Mouse (Mus musculus) MEL-GATA-1-ER (cell line): ENCODE results near the gene Esyt3.
A peak's percentile ranks its signal among the peaks of the same experiment; 100 is the strongest.

Experiments used
- DNase-seq: peaks from one replicate; pipeline ENCODE4 v3.0.0-alpha.2; 2012; ENCODE audit warnings: low read depth; ENCODE audit errors: extremely low read depth

Gene Esyt3

GRCm38 (mm10) chr9:99357921-99358692, at the start of gene Esyt3:
Gene Esyt3 (minus strand): TSS chr9:99358557.
- DNase-seq, result no peak

- DNase-seq, result no peak
These were observed 43.1 kb upstream of the Esyt3 start for GRCm38 (mm10) chr9:99401288-99401974.

GRCm38 (mm10) chr9:99400781-99401180, 42.4 kb upstream of the Esyt3 start:
- DNase-seq, result no peak

- no peak for DNase-seq
These were observed 38.9 kb upstream of the Esyt3 start for GRCm38 (mm10) chr9:99397056-99397815.

- no peak for DNase-seq
These were observed 36.0 kb upstream of the Esyt3 start for GRCm38 (mm10) chr9:99394366-99394765.

GRCm38 (mm10) chr9:99393146-99393545, 34.8 kb upstream of the Esyt3 start:
- no peak for DNase-seq

GRCm38 (mm10) chr9:99391557-99391956, 33.2 kb upstream of the Esyt3 start:
- no peak for DNase-seq

GRCm38 (mm10) chr9:99390716-99391115, 32.4 kb upstream of the Esyt3 start:
- DNase-seq, result no peak

- no peak for DNase-seq
These were observed 31.8 kb upstream of the Esyt3 start for GRCm38 (mm10) chr9:99390201-99390600.

- no peak for DNase-seq
These were observed 31.1 kb upstream of the Esyt3 start for GRCm38 (mm10) chr9:99389506-99389905.

- no peak for DNase-seq
These were observed 30.5 kb upstream of the Esyt3 start for GRCm38 (mm10) chr9:99388856-99389255.

- no peak for DNase-seq
These were observed 29.7 kb upstream of the Esyt3 start for GRCm38 (mm10) chr9:99388078-99388477.

GRCm38 (mm10) chr9:99382556-99382955, 24.2 kb upstream of the Esyt3 start:
- DNase-seq, result no peak

- no peak for DNase-seq
These were observed 20.8 kb upstream of the Esyt3 start for GRCm38 (mm10) chr9:99379194-99379593.

- peak; percentile 31 for DNase-seq
These were observed 18.4 kb upstream of the Esyt3 start for GRCm38 (mm10) chr9:99376591-99377418.

- no peak for DNase-seq
These were observed 10.1 kb upstream of the Esyt3 start for GRCm38 (mm10) chr9:99368431-99368830.

GRCm38 (mm10) chr9:99365906-99366305, 7.5 kb upstream of the Esyt3 start:
- DNase-seq, result no peak

- no peak for DNase-seq
These were observed 4.7 kb upstream of the Esyt3 start for GRCm38 (mm10) chr9:99363076-99363475.

GRCm38 (mm10) chr9:99361946-99362345, 3.6 kb upstream of the Esyt3 start:
- no peak for DNase-seq

- no peak for DNase-seq
These were observed 655 bp upstream of the Esyt3 start for GRCm38 (mm10) chr9:99359012-99359411.

GRCm38 (mm10) chr9:99357561-99357920, 816 bp downstream of the Esyt3 start:
- no peak for DNase-seq
